Mouse (Mus musculus): ENCODE results near the gene Actr8. TPM values are rescaled to one million over a fixed set of nuclear protein-coding genes. Genes with fewer than 3 reads are reported as not detected.

The Actr8 gene
- polyA plus RNA-seq, 1 experiment from 2014 or later, result 59.4 TPM

GRCm38 (mm10) chr14:30050280-30050679 is 72.1 kb downstream of the Actr8 start:
- TF ChIP-seq CTCF (IDR thresholded peaks at IDR 0.05; ENCODE audit: low read depth), result no peak
- no peak for DNase-seq
- no peak for ATAC-seq (ENCODE audit: insufficient read depth)
- Histone ChIP-seq H3K4me3 (ENCODE audit: low read depth, low read length) (no peak overlapping the region), H3K27ac (ENCODE audit: low read depth) (no peak overlapping the region), H3K4me1 (ENCODE audit: insufficient read depth) (peaks cover 4% of the 10 kb centered on the region), H3K9ac (no peak overlapping the region), H3K9me3 (ENCODE audit: low read depth, low read length) (no peaks in the 10 kb centered on the region), H3K4me2 (no peak overlapping the region), H3K27me3 (ENCODE audit: insufficient read depth, low read length) (no peaks in the 10 kb centered on the region), H3K36me3 (ENCODE audit: insufficient read depth) (peaks cover 6% of the 10 kb centered on the region; the same call in 1 of the 2 replicates)
- WGBS, result 84% methylated on average over 8 of the region's 8 CpGs

DNA sequence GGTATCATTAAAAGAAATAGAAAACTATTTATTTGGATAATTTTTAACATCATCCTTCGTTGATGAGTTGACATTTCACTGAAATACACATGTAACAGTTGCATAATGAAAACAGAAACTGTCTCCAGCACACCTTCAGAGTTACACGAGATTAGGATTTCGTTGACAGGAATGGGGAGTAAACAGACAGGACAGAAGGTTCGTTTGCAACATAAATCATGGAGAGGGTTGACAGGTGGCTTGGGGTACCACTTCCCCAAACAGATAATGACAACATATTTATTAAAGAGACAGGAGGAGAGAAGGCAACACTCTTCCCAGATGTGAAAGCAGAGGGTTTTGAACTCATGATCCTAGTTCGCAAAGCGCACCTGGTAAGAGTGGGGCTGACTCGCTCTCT is 76.8 kb downstream of the Actr8 start:
- Histone ChIP-seq H3K36me3 (ENCODE audit: insufficient read depth) (no peaks in the 10 kb centered on the region), H3K9me3 (ENCODE audit: low read depth, low read length) (no peaks in the 10 kb centered on the region), H3K4me2 (no peak overlapping the region), H3K4me3 (ENCODE audit: low read depth, low read length) (no peak overlapping the region), H3K27ac (ENCODE audit: low read depth) (peak overlapping the region; percentile 65; the same call in 1 of the 2 replicates), H3K4me1 (ENCODE audit: insufficient read depth) (peaks cover 9% of the 10 kb centered on the region), H3K9ac (no peak overlapping the region), H3K27me3 (ENCODE audit: insufficient read depth, low read length) (no peaks in the 10 kb centered on the region)
- 49% methylated on average over 7 of the region's 7 CpGs for WGBS
- TF ChIP-seq CTCF (IDR thresholded peaks at IDR 0.05; ENCODE audit: low read depth), result no peak
- DNase-seq (no peak), ATAC-seq (ENCODE audit: insufficient read depth) (no peak)

Small RNA genes within 50 kb of the gene (microRNA-seq; reads per million reads assigned to microRNA genes)
- not detected for gene Mir6947 (ENCODE audit: borderline number of aligned reads)

Other genes with a start within 250 kb of the Actr8 start
- 189 and 209 TPM in 2 replicates for gene Selenok, start 10.0 kb upstream of the Actr8 start, polyA plus RNA-seq (2014; fragmentation: Nextera tagmentation; extraction: Ambion mirVana)
- gene Il17rb, start 30.6 kb downstream of the Actr8 start, polyA plus RNA-seq (2014; fragmentation: Nextera tagmentation; extraction: Ambion mirVana), result 1.3 TPM in 2 replicates
- gene Chdh, start 30.7 kb downstream of the Actr8 start, polyA plus RNA-seq (2014; fragmentation: Nextera tagmentation; extraction: Ambion mirVana), result 0.78 and 1.1 TPM in 2 replicates